Mouse (Mus musculus) stomach, postnatal 0 days (tissue): ENCODE data around the gene Otub2. TPM values are rescaled to one million over a fixed set of nuclear protein-coding genes. Genes with fewer than 3 reads are reported as not detected.

Source experiments
- ATAC-seq: fragments of 200-750 bp; cut with Nextera tagmentation; 2 replicates; pipeline ENCODE4 v1.8.0; 2017; ENCODE audit not compliant: low FRiP score, low TSS enrichment
- DNase-seq: peaks from one replicate; pipeline ENCODE4 v3.0.0-alpha.2; 2016; ENCODE audit warnings: low spot score
- H3K27ac ChIP-seq: fragments of 300-500 bp; sonication (generic); replicated peaks from 2 replicates; pipeline ENCODE4 v1.5.1; 2014; ENCODE audit warnings: mild to moderate bottlenecking, control low read depth
- H3K27me3 ChIP-seq: fragments of 300-500 bp; sonication (generic); 2 replicates; pipeline ENCODE4 v1.6.1; 2014; ENCODE audit warnings: low read length; ENCODE audit not compliant: control insufficient read depth, insufficient read depth
- H3K36me3 ChIP-seq: fragments of 300-500 bp; sonication (generic); 2 replicates; pipeline ENCODE4 v1.6.1; 2014; ENCODE audit warnings: low read length, mixed read lengths; ENCODE audit not compliant: control insufficient read depth, insufficient read depth
- H3K4me1 ChIP-seq: fragments of 300-500 bp; sonication (generic); replicated peaks from 2 replicates; pipeline ENCODE4 v1.6.1; 2014; ENCODE audit warnings: antibody characterized with exemption; ENCODE audit not compliant: control insufficient read depth, insufficient read depth
- H3K4me2 ChIP-seq: fragments of 300-500 bp; sonication (generic); replicated peaks from 2 replicates; pipeline ENCODE4 v1.6.1; 2014; ENCODE audit warnings: low read depth, mild to moderate bottlenecking, control low read depth, moderate library complexity
- H3K4me3 ChIP-seq: fragments of 300-500 bp; sonication (generic); 2 replicates; pipeline ENCODE4 v1.5.1; 2014; ENCODE audit warnings: low read depth, low read length, control low read depth
- H3K9ac ChIP-seq: fragments of 300-500 bp; sonication (generic); 2 replicates; pipeline ENCODE4 v1.6.1; 2014; ENCODE audit warnings: mild to moderate bottlenecking, low read length, control low read depth, mixed read lengths
- H3K9me3 ChIP-seq: fragments of 300-500 bp; sonication (generic); 2 replicates; pipeline ENCODE4 v1.6.1; 2016; ENCODE audit warnings: low read length; ENCODE audit not compliant: control insufficient read depth
- CTCF ChIP-seq: IDR thresholded peaks from 2 replicates; pipeline ENCODE4 v1.5.1; 2016; ENCODE audit warnings: antibody characterized with exemption, low read depth, mild to moderate bottlenecking, moderate library complexity
- EP300 ChIP-seq: optimal IDR thresholded peaks from 2 replicates; pipeline ENCODE3; 2016; ENCODE audit warnings: antibody characterized with exemption
- WGBS: fragments of 180-500 bp; shearing (Covaris S2); extraction: QIAGEN DNeasy Blood & Tissue Kit; methylation state at CpG from one replicate; pipeline ENCODE4 v1.1.7; 2014; 5-methylcytosine and 5-hydroxymethylcytosine counted together
- polyA plus RNA-seq: library from polyadenylated mRNA; unstranded; fragments of >200 nt; fragmentation: Nextera tagmentation; extraction: Ambion mirVana; gene quantifications from 2 replicates; pipeline ENCODE4 v1.2.1, GENCODE M21; 2015

The Otub2 gene
- polyA plus RNA-seq, 1 experiment from 2014 or later, result 18.8 TPM

DNA sequence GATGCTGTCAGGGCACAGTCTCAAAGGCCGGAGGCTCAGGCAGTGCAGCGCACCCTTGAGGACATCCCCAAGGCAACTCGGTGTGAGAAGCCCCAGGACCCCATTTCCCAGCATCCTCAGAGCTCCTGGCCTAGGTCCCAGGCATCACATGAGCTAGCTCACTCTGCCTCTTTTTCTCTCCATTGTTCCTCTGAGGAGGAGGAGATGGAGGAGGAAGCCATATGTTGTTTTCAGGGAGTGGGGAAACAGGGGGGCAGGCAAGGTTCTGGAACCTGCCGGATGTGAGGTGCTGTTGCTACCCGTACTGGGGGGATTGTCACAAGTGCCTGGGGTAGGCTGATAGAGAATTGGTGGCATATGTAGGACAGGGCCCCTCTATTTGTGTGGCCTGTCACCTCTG lies 12.4 kb upstream of the Otub2 start:
- Histone ChIP-seq H3K27me3 (no peaks in the 10 kb centered on the region), H3K4me3 (no peak overlapping the region), H3K4me1 (no peaks in the 10 kb centered on the region), H3K4me2 (no peak overlapping the region), H3K9ac (no peak overlapping the region), H3K9me3 (no peaks in the 10 kb centered on the region), H3K27ac (0 out of 2 replicates have a peak overlapping the region, but pooled peaks have one; percentile 20), H3K36me3 (no peaks in the 10 kb centered on the region)
- 69% methylated on average over 5 of the region's 5 CpGs for WGBS
- DNase-seq, result no peak
- no peak for ATAC-seq
- TF ChIP-seq CTCF (peak; percentile 5; the same call in 1 of the 2 replicates), EP300 (no peak)

DNA sequence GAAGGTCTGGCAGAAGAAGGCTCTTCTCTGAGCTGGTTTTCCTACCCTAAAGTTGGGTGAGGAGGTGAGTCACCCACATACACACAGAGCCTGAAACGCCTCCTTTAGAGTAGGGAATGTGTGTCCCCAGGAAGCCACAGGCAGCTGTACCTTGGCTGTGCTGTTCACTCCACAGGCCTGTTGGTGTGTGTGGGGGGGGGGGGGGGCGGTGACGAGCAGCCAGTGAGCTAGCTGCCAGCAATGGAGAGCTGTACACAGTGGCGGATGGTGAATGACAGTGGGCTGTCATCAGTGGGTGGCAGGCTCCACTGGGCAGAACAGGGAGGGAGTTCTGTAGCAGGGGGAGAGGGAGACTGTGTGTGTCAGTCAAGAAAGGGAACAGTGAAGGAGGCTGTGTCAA lies 11.7 kb upstream of the Otub2 start:
- Histone ChIP-seq H3K4me1 (no peaks in the 10 kb centered on the region), H3K4me2 (no peak overlapping the region), H3K36me3 (no peaks in the 10 kb centered on the region), H3K27ac (no peak overlapping the region), H3K27me3 (no peaks in the 10 kb centered on the region), H3K4me3 (no peak overlapping the region), H3K9ac (no peak overlapping the region), H3K9me3 (no peaks in the 10 kb centered on the region)
- no peak for ATAC-seq
- DNase-seq, result no peak
- 56% methylated on average over 4 of the region's 4 CpGs for WGBS
- TF ChIP-seq EP300, result no peak
- no peak for TF ChIP-seq CTCF

DNA sequence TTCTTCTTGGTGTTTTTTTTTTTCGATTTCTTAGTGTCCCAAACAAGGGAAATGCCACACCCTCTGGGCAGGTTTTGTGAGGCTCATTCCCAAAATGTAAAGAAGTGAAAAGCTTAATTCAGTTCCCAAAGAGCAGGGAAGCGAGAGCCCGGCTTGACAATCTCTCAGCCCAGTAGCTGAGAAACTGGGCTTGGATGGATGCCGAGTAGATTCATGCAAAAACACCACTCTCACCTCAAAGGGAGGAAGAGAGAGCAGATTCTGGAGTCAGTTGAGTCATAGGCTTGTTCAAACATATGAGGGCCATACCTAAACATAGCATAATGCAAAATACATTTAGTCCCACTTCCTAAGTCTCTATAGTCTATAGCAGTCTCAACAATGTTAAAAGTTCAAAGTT lies 8.3 kb upstream of the Otub2 start:
- 0 out of 2 replicates have a peak overlapping the region, but pooled peaks have one; percentile 8 for H3K27ac ChIP-seq
- TF ChIP-seq CTCF (no peak), EP300 (no peak)
- H3K27me3 ChIP-seq, result no peaks in the 10 kb centered on the region
- no peaks in the 10 kb centered on the region for H3K4me1 ChIP-seq
- no peaks in the 10 kb centered on the region for H3K36me3 ChIP-seq
- H3K4me2 ChIP-seq, result no peak overlapping the region
- H3K9me3 ChIP-seq, result no peaks in the 10 kb centered on the region
- no peak overlapping the region for H3K4me3 ChIP-seq
- WGBS, result 68% methylated on average over 4 of the region's 4 CpGs
- no peak for ATAC-seq
- DNase-seq, result no peak
- H3K9ac ChIP-seq, result no peak overlapping the region

DNA sequence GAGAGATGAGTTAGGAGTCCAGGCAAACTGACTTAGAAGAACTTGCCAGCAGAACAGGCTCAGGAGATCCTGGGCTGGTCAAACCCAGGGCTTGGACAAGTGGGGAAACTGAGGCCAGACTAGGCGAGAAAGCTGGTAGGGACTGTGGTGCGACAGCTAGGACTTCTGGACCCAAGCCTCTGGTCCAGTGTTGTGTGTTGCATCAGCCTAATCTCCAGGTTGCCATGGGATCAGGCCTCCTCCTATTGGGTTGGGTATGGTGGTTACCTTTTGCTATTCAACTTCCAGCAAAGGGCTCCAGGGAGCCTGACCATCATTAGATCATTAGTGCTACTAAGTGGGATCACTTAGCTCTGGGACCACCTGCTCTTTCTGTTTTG lies 856 bp downstream of the Otub2 start:
- peak overlapping the region; percentile 86 for H3K4me2 ChIP-seq
- 71% methylated on average over 2 of the region's 2 CpGs for WGBS
- TF ChIP-seq CTCF, result no peak
- no peak for TF ChIP-seq EP300
- no peak for DNase-seq
- no peak overlapping the region for H3K27ac ChIP-seq
- no peaks in the 10 kb centered on the region for H3K9me3 ChIP-seq
- H3K27me3 ChIP-seq, result no peaks in the 10 kb centered on the region
- no peak for ATAC-seq
- H3K9ac ChIP-seq, result peak overlapping the region; percentile 86
- peak overlapping the region; percentile 65 for H3K4me3 ChIP-seq
- no peaks in the 10 kb centered on the region for H3K4me1 ChIP-seq
- H3K36me3 ChIP-seq, result no peaks in the 10 kb centered on the region

DNA sequence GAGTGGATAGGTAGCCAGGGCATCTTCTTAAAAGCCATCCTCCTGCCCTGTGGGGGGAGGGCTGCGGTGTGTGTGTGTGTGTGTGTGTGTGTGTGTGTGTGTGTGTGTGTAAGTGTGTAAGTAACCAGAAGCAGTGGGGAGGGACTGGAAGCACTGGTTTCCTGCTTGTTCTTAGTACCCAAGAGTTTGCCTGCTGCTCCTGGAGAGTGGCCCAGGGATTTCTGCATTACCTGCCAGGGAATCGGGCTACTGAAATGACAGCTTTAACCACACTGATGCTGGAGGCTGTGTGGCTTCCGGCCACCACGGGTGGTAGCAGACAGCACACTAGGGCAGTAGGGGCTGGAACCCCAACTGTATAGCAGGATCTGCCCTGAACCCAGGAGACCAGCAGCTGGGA lies 1.5 kb downstream of the Otub2 start:
- no peaks in the 10 kb centered on the region for H3K9me3 ChIP-seq
- H3K27ac ChIP-seq, result no peak overlapping the region
- no peak overlapping the region for H3K9ac ChIP-seq
- 73% methylated on average over 4 of the region's 4 CpGs for WGBS
- H3K4me1 ChIP-seq, result no peaks in the 10 kb centered on the region
- H3K36me3 ChIP-seq, result no peaks in the 10 kb centered on the region
- no peaks in the 10 kb centered on the region for H3K27me3 ChIP-seq
- H3K4me2 ChIP-seq, result no peak overlapping the region
- ATAC-seq (no peak), DNase-seq (no peak)
- TF ChIP-seq CTCF, result no peak
- no peak for TF ChIP-seq EP300
- no peak overlapping the region for H3K4me3 ChIP-seq

DNA sequence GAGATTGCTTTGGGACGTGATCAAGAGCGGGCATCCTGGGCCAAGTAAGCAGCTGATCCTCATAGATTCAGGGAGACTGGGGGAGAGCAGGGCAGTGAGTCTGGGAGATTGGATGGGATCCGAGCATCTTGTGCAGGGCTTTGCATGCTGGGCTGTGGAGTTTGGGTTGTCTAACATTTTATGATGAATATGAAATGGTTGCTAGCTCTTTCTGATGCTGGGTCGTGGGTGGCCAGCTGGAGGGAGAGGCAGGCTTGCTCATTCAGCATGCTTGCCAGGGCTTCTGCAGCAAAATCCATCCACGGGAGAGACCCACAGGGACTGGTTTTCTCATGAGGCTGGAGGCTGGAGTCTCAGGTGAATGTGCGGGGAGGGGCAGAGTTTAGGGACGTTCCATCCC lies 2.6 kb downstream of the Otub2 start:
- Histone ChIP-seq H3K9me3 (no peaks in the 10 kb centered on the region), H3K9ac (no peak overlapping the region), H3K4me1 (no peaks in the 10 kb centered on the region), H3K27ac (no peak overlapping the region), H3K4me3 (no peak overlapping the region), H3K27me3 (no peaks in the 10 kb centered on the region), H3K4me2 (no peak overlapping the region), H3K36me3 (no peaks in the 10 kb centered on the region)
- no peak for ATAC-seq
- DNase-seq, result no peak
- 50% methylated on average over 7 of the region's 7 CpGs for WGBS
- TF ChIP-seq EP300 (no peak), CTCF (no peak)
